Mouse (Mus musculus) natural killer cell, adult 2 months (primary cell): ENCODE measurements around the gene Itga8.

ENCODE experiments used
- DNase-seq, 2 experiments: peaks; one replicate each; pipeline ENCODE4 v3.0.0; 2022; ENCODE audit warnings: low spot score in 2 of 2

The Itga8 gene

DNA sequence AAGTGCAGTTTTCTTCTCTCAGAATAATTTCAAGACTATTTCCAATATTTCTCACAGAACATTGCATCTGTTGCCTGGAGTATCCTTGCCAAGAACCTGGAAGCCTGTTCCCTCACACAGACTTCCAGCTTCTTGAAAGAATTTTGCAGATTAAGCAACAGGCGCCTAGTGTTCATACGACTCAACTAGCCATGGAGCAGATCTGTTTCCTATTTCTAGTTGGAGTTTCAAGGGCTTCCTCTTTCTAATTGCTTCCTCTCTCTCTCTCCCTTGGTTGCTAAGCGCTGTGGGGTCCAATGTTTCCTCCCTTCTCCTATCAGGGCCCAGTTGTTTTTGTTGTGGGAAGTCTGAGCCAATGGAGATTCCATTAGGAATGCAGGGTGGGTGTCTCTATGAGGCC, 7.7 kb downstream of the Itga8 start:
- DNase-seq: no peak

DNA sequence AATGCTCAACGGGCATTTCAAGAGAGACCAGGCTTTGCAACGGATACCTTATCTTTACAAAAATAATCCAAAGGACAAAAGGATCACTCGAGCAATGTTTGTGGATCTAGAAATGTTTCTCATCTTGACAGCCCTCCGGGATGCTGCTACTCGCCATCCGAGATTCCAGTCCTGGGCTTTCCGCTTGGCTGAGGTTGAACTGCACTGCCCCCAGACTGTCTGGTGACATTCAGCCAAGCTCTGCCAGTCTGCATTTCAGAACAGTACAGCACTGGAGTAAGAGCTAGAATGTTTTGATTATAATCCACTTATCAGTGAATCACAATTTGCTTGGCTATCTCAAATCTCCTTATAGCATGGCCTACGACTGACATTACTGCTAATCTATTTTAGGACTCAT, 8.3 kb downstream of the Itga8 start:
- no peak for DNase-seq

DNA sequence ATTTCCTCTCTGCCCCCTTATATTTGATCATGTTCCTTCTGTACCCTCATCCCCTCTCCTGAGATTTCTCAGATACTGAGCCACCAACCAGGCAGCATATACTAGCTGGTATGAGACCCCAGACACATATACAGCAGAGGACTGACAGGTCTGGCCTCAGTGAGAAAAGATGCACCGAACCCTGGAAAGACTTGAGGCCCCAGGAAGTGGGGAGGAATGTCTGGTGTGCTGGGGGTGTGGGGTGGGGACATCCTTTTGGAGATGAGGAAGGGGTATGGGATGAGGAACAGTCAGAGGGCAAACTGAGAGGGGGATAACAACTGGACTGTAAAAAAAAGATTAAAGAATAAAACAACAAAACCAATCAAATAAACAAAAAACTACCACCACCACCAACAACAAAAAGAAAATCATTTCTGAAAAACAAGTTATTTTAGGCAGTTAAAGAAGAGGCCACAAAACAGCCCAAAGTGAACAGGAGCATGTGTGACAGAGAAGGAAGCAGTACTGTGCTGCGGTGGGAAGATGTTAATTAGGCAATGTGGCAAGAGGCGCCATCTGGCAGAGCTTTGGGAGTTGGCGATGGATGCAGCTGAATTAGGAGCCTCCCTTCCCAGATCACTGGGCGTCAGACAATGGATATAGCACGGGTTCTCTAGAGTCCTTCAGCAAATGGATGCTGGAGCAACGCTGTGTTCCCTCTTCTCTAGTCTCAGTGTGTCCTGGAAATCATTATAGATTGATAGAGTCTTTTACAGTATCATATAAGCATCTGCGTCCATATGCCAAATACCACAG, 9.5 kb downstream of the Itga8 start:
- DNase-seq: no peak

DNA sequence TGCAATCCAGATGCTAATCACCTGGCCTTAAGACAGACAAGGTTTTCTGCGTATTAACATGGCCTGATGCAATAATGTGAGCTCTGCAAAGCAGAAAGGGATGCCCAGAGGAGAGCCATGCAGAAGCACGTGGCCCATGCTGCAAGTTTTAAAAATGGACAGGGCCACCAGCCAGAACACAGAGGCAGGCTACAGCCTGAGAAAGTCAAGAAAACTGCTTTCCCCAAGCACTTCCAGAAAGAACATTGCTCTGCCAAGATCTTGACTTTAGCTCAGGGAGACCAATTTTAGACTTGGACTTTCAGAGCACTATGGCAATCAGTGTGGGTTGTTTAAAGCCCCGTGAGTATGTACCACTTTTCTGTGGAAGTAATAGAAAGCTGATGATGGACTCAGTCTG, 11.5 kb downstream of the Itga8 start:
- no peak for DNase-seq

DNA sequence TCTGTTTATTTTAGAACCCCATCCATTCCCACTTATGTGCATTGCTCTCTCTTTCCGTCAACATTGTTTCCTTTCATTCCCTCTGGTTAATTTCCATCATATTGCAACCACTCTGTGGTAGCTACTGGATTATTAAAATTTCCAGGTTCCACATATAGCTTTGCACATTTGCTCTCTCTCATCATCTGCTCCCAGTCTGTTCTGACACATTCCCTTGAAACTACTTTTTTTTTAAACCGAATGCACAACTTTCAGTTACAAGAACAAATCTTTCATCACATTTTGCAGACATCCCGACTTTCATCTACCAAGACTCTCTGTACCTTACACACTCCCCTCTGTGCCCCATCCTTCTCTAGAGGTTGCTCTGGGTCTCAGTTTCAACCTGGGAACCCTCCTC, 13.9 kb downstream of the Itga8 start:
- no peak for DNase-seq

DNA sequence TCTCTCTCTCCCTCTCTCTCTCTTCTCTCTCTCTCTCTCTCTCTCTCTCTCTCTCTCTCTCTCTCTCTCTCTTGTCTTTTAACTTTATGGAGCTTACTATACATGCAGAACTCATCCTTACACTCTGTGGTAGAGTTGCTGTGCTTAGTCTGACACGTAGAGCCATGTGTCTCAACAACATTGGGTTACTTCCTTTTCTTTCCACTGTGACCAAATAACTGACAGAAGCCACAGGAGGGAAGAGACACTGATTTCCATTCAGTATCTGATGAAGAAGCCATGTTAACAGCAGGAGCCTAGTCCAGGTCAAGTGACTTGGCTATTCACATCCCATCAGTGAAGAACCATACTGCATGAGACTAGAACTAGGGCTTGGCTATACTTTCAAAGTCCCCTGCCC, 21.1 kb downstream of the Itga8 start:
- DNase-seq: no peak

DNA sequence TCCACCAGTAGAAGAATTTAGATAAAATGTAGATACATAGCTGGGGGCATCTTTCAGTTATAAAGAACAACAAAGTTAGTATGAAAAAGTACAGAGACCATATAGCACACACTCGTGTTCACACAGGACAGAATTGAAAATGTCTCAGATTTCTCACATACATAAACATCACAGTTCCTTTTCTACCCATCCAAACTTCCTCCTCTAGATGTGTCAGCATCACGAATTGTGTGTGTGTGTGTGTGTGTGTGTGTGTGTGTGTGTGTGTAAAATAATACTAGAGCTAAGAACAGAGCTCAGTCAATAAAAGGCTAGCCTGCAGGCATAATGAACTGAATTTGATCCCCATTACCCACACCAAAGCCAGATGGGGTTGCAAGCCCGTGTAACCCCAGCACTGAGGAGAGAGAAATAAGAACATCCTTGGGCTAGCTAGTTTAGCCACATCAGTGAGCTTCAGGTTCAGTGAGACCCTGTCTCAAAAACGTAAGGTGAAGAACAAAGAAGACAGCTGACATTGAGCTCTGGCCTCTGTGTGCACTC, 22.6 kb downstream of the Itga8 start:
- no peak for DNase-seq

DNA sequence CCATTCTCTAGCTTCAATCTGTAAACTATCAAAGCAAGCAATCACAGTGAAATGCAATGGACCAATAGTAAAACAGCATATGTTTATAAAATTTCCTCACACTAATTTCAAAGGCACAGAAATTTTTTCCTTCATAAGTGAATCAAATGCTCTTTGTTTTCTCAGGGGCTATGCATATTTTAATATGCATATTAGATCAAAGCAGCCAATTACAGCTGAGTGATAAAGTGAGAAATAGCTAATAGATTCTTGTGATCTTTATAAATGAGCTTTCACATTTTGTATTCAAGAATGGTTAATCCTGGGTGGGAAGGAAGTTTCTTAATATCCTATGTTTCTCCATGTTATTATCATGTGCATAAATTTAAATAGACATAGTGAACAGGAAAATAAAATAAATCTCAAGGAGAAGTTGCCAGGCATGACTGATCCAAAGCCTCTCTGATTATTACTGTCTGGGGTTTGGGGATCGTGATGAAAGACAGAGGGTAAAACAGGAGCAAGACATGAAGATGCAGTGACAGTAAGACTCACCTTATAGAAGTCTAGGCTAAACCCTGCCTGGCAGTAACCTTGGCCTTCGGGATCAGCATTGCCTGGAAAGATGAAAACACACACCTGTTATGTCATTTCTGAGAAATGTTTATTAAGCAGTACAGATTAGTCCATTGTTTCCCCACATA, 44.9 kb downstream of the Itga8 start:
- no peak for DNase-seq

DNA sequence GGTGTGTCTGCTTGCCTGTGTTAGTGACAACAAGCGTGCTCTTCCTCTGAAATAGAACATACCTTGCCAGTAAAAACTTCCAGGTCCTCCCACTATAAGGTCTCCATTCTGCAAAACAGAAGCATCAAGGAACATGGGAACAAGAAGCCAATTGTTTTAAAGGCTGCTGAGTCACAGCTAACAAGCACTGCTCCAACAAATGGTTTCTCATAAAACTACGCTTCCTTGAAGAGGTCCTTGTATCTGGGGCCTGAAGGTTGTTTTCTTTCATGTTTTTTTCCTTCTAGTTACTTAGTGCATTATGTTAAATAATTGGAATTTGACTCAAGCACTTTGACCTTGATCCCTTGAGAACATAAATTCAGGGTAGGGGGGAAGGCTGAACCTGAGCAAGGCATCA, 45.8 kb downstream of the Itga8 start:
- no peak for DNase-seq

DNA sequence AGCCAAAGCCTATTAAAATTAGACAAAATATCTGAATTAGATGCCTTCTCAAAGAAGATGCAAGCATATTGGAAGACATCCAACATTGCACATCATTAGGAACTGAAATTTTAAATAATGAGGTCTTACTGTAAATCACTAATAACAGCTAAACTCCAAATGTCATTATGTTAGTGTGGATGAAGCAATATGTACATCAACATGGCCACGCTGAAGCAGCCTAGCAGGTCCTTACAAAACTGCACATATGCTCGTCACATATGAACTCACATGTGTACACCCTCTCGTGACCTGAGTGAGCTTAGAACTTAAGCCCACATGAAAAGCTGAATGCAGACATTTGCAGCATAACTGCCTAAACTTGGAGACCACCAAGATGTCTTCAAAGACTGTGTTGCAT, 66.4 kb downstream of the Itga8 start:
- DNase-seq: no peak

DNA sequence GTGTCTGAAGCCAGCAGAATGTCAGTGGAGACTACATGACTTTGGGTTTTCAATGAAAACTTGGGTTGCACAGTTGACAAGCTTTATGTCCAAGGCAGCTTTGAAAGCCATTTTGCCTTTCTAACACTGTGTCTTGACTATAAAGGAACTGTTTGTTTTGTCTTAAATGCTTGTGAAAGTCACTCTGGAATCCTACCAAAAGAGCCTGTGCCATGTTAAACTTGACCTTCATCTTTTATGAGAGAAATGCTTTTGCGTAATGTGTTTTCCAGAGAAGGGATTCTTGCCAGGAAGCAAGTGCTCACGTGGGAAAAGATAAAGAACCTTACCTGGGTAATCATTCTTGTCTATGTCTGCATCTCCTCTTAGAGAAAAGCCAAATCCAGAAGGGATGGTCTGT, 72.0 kb downstream of the Itga8 start:
- no peak for DNase-seq

DNA sequence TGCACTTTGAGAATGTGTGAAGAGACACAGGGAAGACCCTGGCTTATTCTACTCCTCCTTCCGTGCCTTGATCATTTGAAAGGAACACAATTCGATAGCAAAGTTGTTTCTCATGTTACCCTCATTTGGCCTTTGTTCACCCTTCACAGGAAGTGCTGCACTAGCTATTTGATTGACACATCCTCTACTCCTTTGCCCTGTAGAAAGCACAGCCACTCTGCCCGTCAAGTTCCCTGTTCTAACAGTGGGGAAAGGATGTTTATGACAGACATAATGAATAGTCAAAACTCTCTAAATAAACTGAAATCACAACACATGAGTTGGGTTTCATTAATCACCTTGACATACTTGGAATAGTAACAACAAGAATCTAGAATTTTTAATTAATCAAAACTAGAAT, 73.4 kb downstream of the Itga8 start:
- DNase-seq: no peak

DNA sequence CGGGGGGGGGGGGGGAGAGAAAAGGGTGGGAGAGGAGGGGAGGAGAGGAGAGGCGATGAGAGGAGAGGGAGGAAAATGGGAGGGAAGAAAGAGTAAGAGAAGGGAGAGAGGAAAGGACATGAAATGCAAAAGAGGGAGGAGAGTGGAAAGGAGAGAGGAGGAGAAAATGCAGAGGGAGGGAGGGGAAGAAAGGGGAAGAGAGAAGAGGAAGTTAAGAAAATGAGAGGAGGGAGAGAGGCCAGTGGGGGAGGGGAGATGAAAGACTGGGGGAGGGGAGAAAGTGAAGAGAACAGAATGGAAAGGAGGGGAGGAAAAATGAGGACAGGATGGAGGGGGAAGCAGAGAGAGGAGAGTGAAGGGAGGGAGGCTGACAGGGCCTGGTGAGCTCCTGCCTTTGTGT, 74.5 kb downstream of the Itga8 start:
- no peak for DNase-seq

DNA sequence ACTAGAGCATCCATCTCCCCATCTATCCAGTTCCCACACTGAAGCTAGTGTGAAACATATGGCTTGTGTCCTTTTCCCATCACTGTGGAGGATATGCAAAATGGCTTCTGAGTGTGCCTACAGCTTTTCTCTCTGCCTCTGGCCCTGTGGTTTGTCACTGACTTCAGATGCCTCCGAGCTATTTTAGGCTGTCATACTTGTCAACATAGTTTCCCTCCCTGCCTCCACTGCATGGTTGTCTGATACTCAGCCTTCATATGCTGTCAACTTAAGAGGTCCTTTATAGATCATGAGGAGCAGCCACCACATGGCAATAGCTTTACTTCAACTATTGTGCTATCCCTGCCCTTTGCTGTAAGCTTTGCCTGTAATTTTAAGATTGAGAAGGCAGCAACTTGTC, 75.4 kb downstream of the Itga8 start:
- no peak for DNase-seq

DNA sequence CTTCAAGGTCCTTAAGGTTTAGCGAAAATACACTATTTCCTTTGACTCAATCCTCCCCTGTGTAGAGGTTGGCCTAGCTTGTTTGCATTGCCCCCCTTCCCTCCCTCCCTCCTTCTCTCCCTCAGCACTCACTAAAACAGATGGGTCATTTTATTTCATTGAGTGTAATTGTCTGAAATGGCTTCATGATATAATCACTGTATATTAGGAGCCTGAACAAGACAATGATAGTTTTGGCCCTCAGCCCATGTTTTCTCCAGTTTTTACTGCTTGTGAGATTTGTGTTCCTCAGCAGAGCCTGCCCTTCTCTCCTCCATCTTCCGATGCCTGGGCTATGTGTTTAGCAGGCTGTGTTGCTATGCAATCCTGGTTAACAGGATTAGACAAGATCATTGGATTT, 80.1 kb downstream of the Itga8 start:
- DNase-seq: no peak

DNA sequence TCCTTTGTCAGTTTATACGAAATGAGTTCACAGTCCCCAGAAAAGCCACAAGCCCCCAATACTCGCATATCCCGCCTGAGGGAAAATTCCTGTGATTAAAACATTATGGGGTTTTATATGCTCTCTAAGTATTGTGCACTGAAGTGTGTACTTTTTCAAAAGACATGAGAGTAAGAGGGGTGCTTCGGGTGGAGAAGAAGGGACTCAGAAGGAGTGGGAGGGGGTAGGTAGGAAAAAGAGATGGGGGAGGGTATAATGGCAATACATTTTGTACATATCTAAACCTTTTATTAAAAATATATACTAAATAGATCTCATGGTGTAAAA, 88.3 kb downstream of the Itga8 start:
- no peak for DNase-seq

DNA sequence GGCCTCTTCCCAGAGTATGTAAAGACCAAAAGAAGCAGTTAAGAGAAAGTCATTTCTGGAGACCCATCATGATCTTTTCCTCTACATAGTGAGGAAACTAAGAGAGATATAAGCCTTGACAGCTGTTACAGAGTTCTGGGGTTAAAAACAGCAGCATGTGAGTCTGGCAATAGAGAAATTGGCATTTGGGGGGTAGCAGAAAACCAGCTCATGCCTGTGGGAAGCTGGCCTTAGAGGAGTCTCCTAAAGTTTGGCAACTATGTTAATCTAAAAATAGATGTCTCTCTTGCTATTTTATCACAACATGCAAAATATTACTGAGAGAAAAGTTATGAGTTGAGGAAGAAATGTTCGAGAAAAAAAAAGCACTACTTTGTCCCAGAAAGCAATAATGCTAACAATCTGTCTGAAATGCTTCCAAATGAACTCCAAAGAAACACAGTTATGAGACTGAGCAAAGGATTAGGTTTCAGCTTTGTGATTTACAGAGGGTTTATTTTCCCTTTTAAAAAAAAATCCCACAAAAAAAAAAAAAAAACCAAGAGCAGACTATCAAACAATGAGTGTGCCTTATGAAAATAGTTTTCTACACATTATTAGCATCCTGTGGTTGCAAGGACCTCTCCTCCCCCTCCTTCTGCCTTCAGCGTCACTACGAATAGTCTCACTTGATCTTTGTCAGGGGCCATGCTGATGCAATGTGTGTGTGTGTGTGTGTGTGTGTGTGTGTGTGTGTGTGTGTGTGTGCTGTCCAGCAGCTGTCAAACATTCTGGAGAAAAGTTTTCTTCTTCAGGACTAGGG, 88.9 kb downstream of the Itga8 start:
- no peak for DNase-seq

DNA sequence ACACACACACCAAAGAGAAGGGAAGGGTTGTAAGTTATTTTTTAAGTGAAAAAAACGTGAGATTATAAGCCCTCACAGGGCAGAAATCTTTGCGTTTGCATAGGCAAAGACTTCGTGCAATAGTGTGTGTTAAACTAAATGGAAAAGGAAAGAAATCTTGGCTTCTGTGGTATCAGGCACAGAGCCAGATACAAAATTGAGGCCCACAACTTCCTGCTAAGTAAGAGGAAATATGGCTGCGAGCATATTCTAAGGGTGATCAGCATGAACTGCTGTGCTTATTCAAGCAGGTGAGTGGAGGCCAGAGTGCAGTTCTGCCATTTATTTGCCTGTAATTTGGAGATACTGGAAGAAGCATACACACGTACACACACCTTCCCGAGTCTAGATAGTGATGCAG, 93.6 kb downstream of the Itga8 start:
- no peak for DNase-seq

DNA sequence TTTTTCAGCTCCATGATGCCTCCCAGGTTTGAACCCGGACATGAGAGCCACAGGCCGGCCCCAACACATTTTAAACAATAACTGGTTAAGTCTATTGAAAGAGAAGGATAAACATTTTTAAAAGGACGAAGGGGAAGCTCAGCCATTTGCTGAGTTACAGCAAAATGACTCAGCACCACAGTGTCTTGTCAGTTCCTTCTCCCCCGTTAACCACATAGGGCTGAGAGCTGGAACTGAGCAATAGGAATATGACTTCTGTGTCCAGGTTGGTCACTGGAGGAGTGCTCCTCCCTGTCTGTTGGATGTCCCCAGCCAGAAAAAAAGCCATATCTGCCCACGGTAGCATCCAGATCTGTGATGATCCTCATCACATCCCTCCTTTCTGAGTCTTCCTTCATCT, 95.4 kb downstream of the Itga8 start:
- no peak for DNase-seq

DNA sequence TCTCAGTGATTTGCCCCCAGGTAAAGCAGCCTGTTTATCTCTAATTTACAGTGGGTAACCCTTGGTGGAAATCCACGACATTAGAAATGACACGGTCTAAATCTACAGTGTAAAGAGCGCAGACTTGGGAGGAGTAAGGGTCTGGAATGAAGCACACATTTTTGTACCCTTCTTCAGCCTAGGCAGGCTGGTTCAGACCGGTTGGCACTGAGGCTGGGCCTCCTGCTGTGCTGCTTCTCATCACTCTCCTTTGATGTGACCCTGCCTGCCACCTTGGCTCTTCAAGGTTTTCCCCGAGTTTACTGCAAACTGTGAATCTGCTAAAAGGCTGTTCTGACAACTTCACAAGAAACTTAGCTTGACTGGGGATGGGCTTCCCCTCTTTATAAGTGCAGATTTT, 95.8 kb downstream of the Itga8 start:
- DNase-seq: no peak

DNA sequence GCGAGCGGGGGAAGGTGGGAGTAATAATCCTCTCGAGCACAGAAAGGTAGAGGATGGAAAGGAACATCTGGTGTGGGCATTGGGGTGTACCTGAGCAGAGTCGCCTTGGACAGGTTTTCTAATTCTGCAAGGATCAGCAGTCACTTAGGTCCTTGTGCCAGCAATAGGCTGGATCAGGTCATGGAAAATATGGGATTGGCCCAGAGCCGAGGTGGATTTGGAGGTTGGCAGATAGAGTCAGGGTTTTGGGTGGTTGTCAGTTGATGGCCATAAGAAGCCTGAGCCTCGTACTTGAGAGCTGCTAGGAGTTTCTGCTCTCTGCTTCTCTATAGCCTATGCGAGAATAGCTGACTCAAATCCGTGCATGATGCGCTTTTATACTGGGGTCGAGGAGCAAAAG, 98.5 kb downstream of the Itga8 start:
- no peak for DNase-seq

DNA sequence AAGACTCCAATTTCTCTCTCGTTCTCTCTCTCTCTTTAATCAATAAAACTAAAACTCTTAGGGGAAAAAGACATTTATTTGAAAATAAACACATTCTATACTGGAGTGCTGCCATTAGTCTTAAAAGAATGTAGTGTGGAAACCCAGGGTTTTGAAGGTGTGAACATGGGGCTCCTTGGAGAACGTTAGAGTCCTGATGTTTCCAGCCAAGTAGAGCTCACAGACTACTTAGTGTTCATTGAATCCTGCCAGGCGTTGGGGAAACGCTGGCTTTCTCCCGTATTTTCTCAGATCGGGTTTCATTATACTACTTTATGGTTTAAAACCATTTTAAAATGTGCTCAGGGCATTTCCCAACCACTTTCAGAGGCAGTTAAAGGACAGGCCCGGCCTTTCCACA, 103.0 kb downstream of the Itga8 start:
- no peak for DNase-seq

DNA sequence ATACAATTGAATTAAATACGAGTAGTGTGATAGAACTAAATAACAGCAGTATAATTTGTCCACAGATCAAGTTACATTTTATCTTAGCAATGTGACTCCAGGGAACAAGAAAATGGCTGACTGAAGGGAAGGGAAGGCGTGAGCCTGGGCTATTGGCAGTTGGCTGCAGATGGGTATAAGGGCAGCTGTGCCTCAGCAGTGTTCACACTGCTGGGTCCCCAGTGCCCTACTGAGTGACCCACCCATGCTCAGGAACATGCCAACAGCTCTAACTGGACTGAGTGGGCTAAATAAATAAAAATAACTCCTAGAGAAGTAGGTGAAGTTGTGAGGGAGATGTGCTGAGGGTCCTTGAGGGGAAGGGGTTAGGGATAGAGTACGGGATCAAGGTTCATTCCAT, 103.5 kb downstream of the Itga8 start:
- DNase-seq: no peak
